Mouse (Mus musculus) limb, embryonic 14.5 days (tissue): ENCODE data around the gene Ggta1. TPM values are rescaled to one million over a fixed set of nuclear protein-coding genes. Genes with fewer than 3 reads are reported as not detected.

ENCODE experiments used
- ATAC-seq: fragments of 200-750 bp; cut with Nextera tagmentation; 2 replicates; pipeline ENCODE4 v1.8.0; 2017; ENCODE audit warnings: low read depth, moderate number of reproducible peaks, moderate TSS enrichment; ENCODE audit not compliant: low FRiP score
- DNase-seq: peaks from one replicate; pipeline ENCODE4 v3.0.0-alpha.2; 2015; ENCODE audit warnings: low spot score
- H3K27ac ChIP-seq: fragments of 300-500 bp; sonication (generic); replicated peaks from 2 replicates; pipeline ENCODE4 v1.5.1; 2014; ENCODE audit warnings: low read depth, mild to moderate bottlenecking, low read length, moderate library complexity, mixed read lengths
- H3K27me3 ChIP-seq: fragments of 300-500 bp; sonication (generic); 2 replicates; pipeline ENCODE4 v1.6.1; 2014; ENCODE audit warnings: low read length, mixed read lengths; ENCODE audit not compliant: control insufficient read depth, insufficient read depth
- H3K36me3 ChIP-seq: fragments of 300-500 bp; sonication (generic); 2 replicates; pipeline ENCODE4 v1.6.1; 2014; ENCODE audit warnings: mild to moderate bottlenecking, low read length, moderate library complexity, mixed read lengths; ENCODE audit not compliant: control insufficient read depth, insufficient read depth
- H3K4me1 ChIP-seq: fragments of 300-500 bp; sonication (generic); 2 replicates; pipeline ENCODE4 v1.6.1; 2014; ENCODE audit warnings: antibody characterized with exemption, low read length, mixed read lengths; ENCODE audit not compliant: control insufficient read depth, insufficient read depth
- H3K4me2 ChIP-seq: fragments of 300-500 bp; sonication (generic); replicated peaks from 2 replicates; pipeline ENCODE4 v1.6.1; 2014; ENCODE audit warnings: low read depth, mild to moderate bottlenecking, low read length, moderate library complexity; ENCODE audit not compliant: severe bottlenecking
- H3K4me3 ChIP-seq: fragments of 300-500 bp; sonication (generic); replicated peaks from 2 replicates; pipeline ENCODE4 v1.5.1; 2014; ENCODE audit warnings: low read length
- H3K9ac ChIP-seq: fragments of 300-500 bp; sonication (generic); 2 replicates; pipeline ENCODE4 v1.6.1; 2014; ENCODE audit warnings: mild to moderate bottlenecking, low read depth, low read length, moderate library complexity; ENCODE audit not compliant: severe bottlenecking
- H3K9me3 ChIP-seq: fragments of 300-500 bp; sonication (generic); 2 replicates; pipeline ENCODE4 v1.6.1; 2016; ENCODE audit warnings: low read length; ENCODE audit not compliant: control insufficient read depth
- POLR2A ChIP-seq: fragments of 200-500 bp; IDR thresholded peaks from 2 replicates; pipeline ENCODE4 v1.8.0; 2012; ENCODE audit warnings: inconsistent platforms, mild to moderate bottlenecking, moderate library complexity, borderline replicate concordance; ENCODE audit not compliant: insufficient read depth, insufficient read length; ENCODE audit errors: extremely low read depth
- WGBS: fragments of 180-500 bp; shearing (Covaris S2); extraction: QIAGEN DNeasy Blood & Tissue Kit; methylation state at CpG from one replicate; pipeline ENCODE4 v1.1.7; 2014; 5-methylcytosine and 5-hydroxymethylcytosine counted together
- polyA plus RNA-seq, 2 experiments: library from polyadenylated mRNA; depleted of rRNA in 1 of 2; stranded (reverse) in 1 of 2; unstranded in 1 of 2; fragments of >200 nt; fragmentation: Nextera tagmentation in 1 of 2; extraction: Ambion mirVana in 1 of 2; gene quantifications; 2 replicates each; pipeline versions ENCODE4 v1.2.1 to v1.2.3; 2012 to 2014

The Ggta1 gene
- polyA plus RNA-seq, 2 experiments, result 27.4 to 36.1 TPM

DNA sequence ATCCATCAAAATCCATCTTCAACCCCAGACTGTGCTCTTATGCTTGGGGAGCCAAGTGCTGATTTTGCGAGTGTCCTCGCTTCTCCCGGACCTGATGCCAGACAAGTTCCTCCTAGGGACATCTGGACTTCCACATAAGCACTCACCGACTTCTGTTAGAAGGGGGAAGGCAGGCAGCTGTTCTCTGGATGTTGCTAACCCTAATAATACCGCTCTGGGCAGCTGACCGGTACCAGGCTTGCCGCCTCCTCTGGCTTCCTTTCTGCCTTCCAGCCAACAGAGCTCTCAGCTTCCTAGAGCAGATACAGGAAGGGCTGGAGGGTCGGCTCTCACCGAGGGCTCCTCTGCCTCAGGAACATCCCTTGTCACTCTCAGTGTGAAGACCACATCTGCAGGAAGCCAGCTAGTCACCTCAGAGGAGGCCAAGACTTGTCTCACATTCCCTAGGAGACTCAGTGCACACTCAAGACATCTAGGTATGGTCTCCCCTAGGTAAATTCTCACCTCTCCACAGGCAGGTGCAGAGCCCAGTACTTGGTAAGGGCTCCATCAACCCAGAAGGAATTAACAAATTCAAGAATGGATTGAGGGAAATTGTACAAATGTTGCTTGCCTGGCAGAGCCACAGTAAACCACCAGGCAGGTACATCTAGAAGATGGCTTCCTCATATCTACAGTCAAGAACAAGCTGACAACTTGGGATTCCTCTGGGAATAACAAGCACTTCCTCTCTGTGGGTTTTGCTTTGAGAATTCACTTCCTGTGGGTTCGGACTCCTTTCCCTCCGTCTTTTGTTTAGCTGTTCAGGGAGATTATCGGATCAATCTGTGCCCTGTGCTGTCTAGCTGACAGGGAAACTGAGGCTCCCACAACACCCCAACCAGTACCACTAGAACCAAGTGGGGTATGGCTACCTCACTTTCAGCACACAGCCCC, 13.1 kb downstream of the Ggta1 start:
- no peak overlapping the region for H3K4me3 ChIP-seq
- H3K36me3 ChIP-seq, result no peaks in the 10 kb centered on the region
- 59% methylated on average over 12 of the region's 12 CpGs for WGBS
- no peak for DNase-seq
- H3K4me1 ChIP-seq, result peaks cover 25% of the 10 kb centered on the region
- no peak overlapping the region for H3K4me2 ChIP-seq
- ATAC-seq, result no peak
- H3K27me3 ChIP-seq, result no peaks in the 10 kb centered on the region
- H3K9ac ChIP-seq, result no peak overlapping the region
- no peak overlapping the region for H3K27ac ChIP-seq
- H3K9me3 ChIP-seq, result no peaks in the 10 kb centered on the region
- no peak for TF ChIP-seq POLR2A

DNA sequence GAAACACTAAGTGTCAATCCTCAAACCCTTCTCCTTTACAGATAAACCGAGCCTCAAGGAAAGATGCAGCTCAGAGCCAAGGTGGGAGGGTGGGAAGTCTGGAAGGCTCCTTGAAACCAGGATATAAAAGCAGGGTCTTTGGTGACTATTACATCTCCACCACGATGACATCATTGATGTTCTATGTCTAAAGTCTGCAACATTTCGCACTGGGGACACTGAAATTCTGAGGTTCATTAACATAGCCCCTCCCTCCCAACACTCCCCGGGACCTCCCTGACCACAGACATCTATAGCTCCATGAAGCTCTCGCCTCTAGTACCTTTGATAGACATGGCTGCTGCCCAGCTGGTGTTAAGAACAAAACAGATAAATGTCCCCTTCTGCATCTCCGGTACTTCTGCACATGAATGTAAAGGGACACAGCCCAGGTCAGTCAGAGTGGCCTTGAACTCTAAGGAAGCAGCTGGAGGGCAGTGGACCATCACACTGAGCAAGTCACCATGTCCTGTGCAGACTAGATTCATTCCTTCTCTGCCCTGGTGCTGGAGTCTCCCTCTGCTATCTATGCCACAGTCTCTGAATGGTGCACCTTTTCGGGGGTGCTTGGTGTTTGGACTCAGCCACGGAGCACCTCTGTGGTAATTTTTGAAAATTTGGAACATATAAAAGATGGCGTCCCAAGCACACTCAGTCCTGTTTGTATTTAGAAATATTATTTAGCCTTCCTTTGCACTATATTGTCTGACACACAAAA, 13.9 kb downstream of the Ggta1 start:
- H3K4me1 ChIP-seq, result peaks cover 33% of the 10 kb centered on the region
- H3K27me3 ChIP-seq, result no peaks in the 10 kb centered on the region
- no peaks in the 10 kb centered on the region for H3K9me3 ChIP-seq
- no peak overlapping the region for H3K4me3 ChIP-seq
- H3K36me3 ChIP-seq, result no peaks in the 10 kb centered on the region
- TF ChIP-seq POLR2A, result no peak
- no peak overlapping the region for H3K4me2 ChIP-seq
- no peak overlapping the region for H3K9ac ChIP-seq
- H3K27ac ChIP-seq, result no peak overlapping the region
- no peak for DNase-seq
- no peak for ATAC-seq
- 74% methylated on average over 9 of the region's 9 CpGs for WGBS

DNA sequence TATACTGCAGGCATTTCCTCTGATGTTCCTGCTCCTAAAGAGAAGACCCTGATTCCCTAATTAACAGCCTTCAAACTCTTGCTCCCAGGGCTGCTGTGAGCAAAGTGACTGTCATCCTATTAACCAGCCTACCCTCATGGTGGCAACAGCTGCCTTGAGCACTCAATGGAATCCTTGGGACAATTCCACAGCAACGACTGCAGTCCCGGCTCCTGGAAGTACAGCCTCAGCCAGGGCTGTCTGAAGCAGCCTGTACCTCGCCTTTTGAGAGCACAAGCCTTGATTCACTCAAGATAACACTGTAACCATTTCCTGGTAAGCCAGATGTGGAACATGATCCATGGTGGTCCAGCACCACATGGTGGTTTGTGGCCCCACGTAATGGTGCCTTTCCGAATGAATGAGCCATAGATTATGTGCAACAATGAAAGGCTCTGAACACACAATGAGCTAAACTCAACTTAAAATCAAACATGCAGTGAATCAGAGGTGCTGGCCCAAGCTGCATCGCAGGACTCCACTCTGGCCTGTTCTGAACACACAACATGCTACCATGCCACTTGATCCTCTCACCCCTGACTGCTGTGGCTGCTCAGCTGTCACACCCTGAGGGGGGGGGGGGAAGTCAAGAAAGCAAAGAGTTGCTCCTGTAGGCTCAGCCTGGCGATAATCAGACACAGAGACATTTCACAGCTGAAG, 14.7 kb downstream of the Ggta1 start:
- Histone ChIP-seq H3K9ac (no peak overlapping the region), H3K4me3 (no peak overlapping the region), H3K27ac (no peak overlapping the region), H3K9me3 (no peaks in the 10 kb centered on the region), H3K27me3 (no peaks in the 10 kb centered on the region), H3K4me2 (no peak overlapping the region), H3K4me1 (peaks cover 40% of the 10 kb centered on the region), H3K36me3 (no peaks in the 10 kb centered on the region)
- ATAC-seq, result peak; percentile 45
- TF ChIP-seq POLR2A, result no peak
- DNase-seq, result no peak
- whole genome bisulfite sequencing, result 38% methylated on average over 7 of the region's 7 CpGs

DNA sequence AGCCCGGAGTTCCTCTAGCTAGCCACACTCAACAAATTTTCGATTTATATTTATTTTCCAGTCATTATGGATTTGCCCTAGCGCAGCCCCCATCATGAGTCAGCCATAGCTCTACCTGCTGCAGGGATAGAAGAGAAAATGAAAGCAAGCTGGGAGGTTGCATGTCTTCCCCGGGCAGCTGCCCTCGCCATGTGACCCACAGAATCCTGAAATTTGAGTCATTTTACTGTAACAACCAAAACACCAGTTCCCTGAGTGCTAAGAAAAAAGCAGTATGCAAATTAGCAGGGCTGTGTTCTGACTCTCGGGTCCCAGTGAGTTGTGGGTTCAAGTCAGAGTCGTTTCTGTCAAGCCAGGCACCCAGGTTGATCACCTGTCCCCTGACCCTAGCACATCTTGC, 15.6 kb downstream of the Ggta1 start:
- WGBS, result 62% methylated on average over 7 of the region's 7 CpGs
- H3K36me3 ChIP-seq, result no peaks in the 10 kb centered on the region
- no peak overlapping the region for H3K4me3 ChIP-seq
- H3K4me1 ChIP-seq, result peaks cover 42% of the 10 kb centered on the region
- H3K27ac ChIP-seq, result no peak overlapping the region
- no peak for TF ChIP-seq POLR2A
- H3K4me2 ChIP-seq, result no peak overlapping the region
- DNase-seq, result no peak
- no peaks in the 10 kb centered on the region for H3K9me3 ChIP-seq
- H3K9ac ChIP-seq, result no peak overlapping the region
- ATAC-seq, result no peak
- no peaks in the 10 kb centered on the region for H3K27me3 ChIP-seq

DNA sequence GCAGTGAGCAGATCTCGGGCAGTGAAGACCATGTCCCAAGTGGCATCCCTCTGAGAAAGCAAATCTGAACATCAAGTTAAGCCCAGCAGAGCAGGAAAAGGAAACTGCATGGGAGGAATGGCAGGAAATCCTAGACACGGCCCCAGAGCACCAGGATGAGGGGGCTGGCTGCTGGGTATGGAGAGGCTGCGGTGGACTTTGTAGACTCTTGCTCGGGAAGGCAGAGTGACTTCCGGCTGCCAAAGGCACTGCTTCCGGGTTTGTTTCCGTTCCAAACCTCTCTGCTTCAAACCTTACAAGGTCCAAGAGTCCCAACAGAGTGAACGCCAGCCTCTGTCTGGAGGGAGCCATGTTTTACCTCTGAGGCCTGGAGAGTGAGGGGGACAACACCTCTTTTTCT, 16.2 kb downstream of the Ggta1 start:
- Histone ChIP-seq H3K9me3 (no peaks in the 10 kb centered on the region), H3K4me3 (no peak overlapping the region), H3K9ac (no peak overlapping the region), H3K4me2 (no peak overlapping the region), H3K27ac (no peak overlapping the region), H3K27me3 (no peaks in the 10 kb centered on the region), H3K4me1 (peaks cover 48% of the 10 kb centered on the region), H3K36me3 (no peaks in the 10 kb centered on the region)
- WGBS, result 69% methylated on average over 5 of the region's 8 CpGs
- TF ChIP-seq POLR2A, result no peak
- DNase-seq (no peak), ATAC-seq (no peak)
